Mouse (Mus musculus) heart, embryonic 13.5 days (tissue): ENCODE results near the gene Ccdc47. TPM values are rescaled to one million over a fixed set of nuclear protein-coding genes. Genes with fewer than 3 reads are reported as not detected.

Experiments
- ATAC-seq: fragments of 200-750 bp; cut with Nextera tagmentation; 2 replicates; pipeline ENCODE4 v1.8.0; 2017; ENCODE audit warnings: moderate TSS enrichment; ENCODE audit not compliant: insufficient number of reproducible peaks, low FRiP score, low TSS enrichment; ENCODE audit errors: extremely low read depth
- H3K27ac ChIP-seq: fragments of 300-500 bp; sonication (generic); replicated peaks from 2 replicates; pipeline ENCODE4 v1.5.1; 2015; ENCODE audit warnings: moderate library complexity, mild to moderate bottlenecking, inconsistent platforms
- H3K27me3 ChIP-seq: fragments of 300-500 bp; sonication (generic); replicated peaks from 2 replicates; pipeline ENCODE4 v1.6.1; 2015; ENCODE audit warnings: mild to moderate bottlenecking, inconsistent platforms
- H3K36me3 ChIP-seq: fragments of 300-500 bp; sonication (generic); 2 replicates; pipeline ENCODE4 v1.6.1; 2015; ENCODE audit warnings: mild to moderate bottlenecking, inconsistent platforms
- H3K4me1 ChIP-seq: fragments of 300-500 bp; sonication (generic); 2 replicates; pipeline ENCODE4 v1.6.1; 2015; ENCODE audit warnings: inconsistent platforms
- H3K4me2 ChIP-seq: fragments of 300-500 bp; sonication (generic); 2 replicates; pipeline ENCODE4 v1.6.1; 2015; ENCODE audit warnings: inconsistent platforms, mild to moderate bottlenecking, moderate library complexity
- H3K4me3 ChIP-seq: fragments of 300-500 bp; sonication (generic); 2 replicates; pipeline ENCODE4 v1.5.1; 2015; ENCODE audit warnings: moderate library complexity, mild to moderate bottlenecking, inconsistent platforms
- H3K9ac ChIP-seq: fragments of 300-500 bp; sonication (generic); 2 replicates; pipeline ENCODE4 v1.6.1; 2015; ENCODE audit warnings: inconsistent platforms, mild to moderate bottlenecking, moderate library complexity
- H3K9me3 ChIP-seq: fragments of 300-500 bp; sonication (generic); 2 replicates; pipeline ENCODE4 v1.6.1; 2016; ENCODE audit warnings: inconsistent platforms
- WGBS: fragments of 180-500 bp; shearing (Covaris S2); methylation state at CpG from one replicate; pipeline ENCODE4 v1.1.7; 2015; ENCODE audit warnings: mixed read lengths; 5-methylcytosine and 5-hydroxymethylcytosine counted together
- polyA plus RNA-seq: library from polyadenylated mRNA; unstranded; fragments of >200 nt; fragmentation: Nextera tagmentation; extraction: Ambion mirVana; gene quantifications from 2 replicates; pipeline ENCODE4 v1.2.1, GENCODE M21; 2015

The Ccdc47 gene
- polyA plus RNA-seq, 1 experiment from 2014 or later: 79.6 TPM

DNA sequence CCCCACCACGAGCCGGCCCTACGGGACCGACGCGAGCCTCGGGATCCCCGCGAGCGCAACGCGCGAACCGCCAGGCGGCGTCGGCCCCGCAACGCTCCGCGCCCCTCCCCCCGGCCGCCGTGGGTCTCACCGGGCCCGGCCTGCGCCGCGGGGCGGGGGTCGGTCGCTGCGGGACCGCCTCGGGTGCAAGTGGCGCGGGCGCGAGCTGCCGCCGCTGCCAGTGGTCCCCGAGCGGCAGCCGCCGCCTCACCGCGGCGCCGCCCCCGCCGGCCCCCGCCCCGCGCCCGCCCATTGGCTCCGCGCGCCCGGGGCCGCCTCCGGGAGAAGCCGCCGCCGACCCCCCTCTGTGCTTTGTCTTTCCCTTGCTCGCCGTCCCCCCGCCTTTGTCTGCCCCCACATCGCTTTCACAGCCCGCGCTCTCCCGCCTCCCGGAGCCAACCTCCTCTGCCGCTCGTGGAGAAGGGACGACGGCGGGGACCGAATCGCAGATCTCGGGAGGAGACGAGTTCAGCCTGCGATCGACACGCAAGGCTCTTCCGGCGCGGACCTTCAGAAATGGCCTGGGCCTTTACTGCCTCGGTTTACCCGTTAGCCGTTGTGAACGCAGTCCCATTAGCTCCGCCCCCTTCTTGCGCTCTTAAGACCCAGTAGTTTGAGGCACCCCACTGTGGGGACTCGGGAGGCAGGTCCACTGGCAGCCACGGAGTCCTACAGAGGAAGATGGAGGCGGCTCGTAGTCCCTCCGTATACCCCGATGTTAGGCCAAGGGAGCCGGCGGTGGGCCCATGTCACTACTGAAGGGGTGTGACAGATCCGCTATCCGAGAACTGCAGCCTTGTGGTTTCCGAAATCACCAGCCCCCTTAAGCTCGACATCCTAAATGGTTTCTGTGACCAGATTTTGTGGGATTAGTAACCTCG is 56.0 kb downstream of the Ccdc47 start:
- Histone ChIP-seq H3K36me3 (peaks cover 57% of the 10 kb centered on the region), H3K4me3 (peak overlapping the region; percentile 87), H3K9me3 (no peaks in the 10 kb centered on the region), H3K4me2 (peak overlapping the region; percentile 93), H3K9ac (peak overlapping the region; percentile 96), H3K27ac (peak overlapping the region; percentile 92), H3K4me1 (peaks cover 33% of the 10 kb centered on the region), H3K27me3 (no peaks in the 10 kb centered on the region)
- peak; percentile 9; the same call in 1 of the 2 replicates for ATAC-seq
- under 1% methylated on average over 75 of the region's 106 CpGs for WGBS

GRCm38 (mm10) chr11:106159216-106159920 is 56.8 kb downstream of the Ccdc47 start:
- WGBS: 1% methylated on average over 25 of the region's 25 CpGs

GRCm38 (mm10) chr11:106158930-106159215 is 57.3 kb downstream of the Ccdc47 start:
- Histone ChIP-seq H3K9me3 (no peaks in the 10 kb centered on the region), H3K4me2 (peak overlapping the region; percentile 93), H3K27ac (peak overlapping the region; percentile 92), H3K36me3 (peaks cover 58% of the 10 kb centered on the region), H3K27me3 (no peaks in the 10 kb centered on the region), H3K9ac (peak overlapping the region; percentile 96), H3K4me3 (peak overlapping the region; percentile 87), H3K4me1 (peaks cover 33% of the 10 kb centered on the region)
- 34% methylated on average over 9 of the region's 9 CpGs for WGBS
- ATAC-seq: no peak

More at GRCm38 (mm10) chr11:106159216-106159920, 56.8 kb downstream of the Ccdc47 start:
- H3K27ac ChIP-seq: peak overlapping the region; percentile 92
- H3K27me3 ChIP-seq: no peaks in the 10 kb centered on the region
- peaks cover 33% of the 10 kb centered on the region for H3K4me1 ChIP-seq
- peak overlapping the region; percentile 87 for H3K4me3 ChIP-seq
- H3K36me3 ChIP-seq: peaks cover 58% of the 10 kb centered on the region
- H3K4me2 ChIP-seq: peak overlapping the region; percentile 93
- ATAC-seq: peak; percentile 10; the same call in 1 of the 2 replicates
- peak overlapping the region; percentile 96 for H3K9ac ChIP-seq
- H3K9me3 ChIP-seq: no peaks in the 10 kb centered on the region

- Histone ChIP-seq H3K36me3 (peaks cover 58% of the 10 kb centered on the region), H3K4me2 (peak overlapping the region; percentile 93), H3K9ac (peak overlapping the region; percentile 96), H3K27ac (peak overlapping the region; percentile 92), H3K4me3 (peak overlapping the region; percentile 87), H3K9me3 (no peaks in the 10 kb centered on the region), H3K27me3 (no peaks in the 10 kb centered on the region), H3K4me1 (peaks cover 33% of the 10 kb centered on the region)
- 56% methylated on average over 14 of the region's 14 CpGs for WGBS
- no peak for ATAC-seq
Observed at GRCm38 (mm10) chr11:106158081-106158929, 57.8 kb downstream of the Ccdc47 start.

GRCm38 (mm10) chr11:106157154-106157553 is 59.0 kb downstream of the Ccdc47 start:
- Histone ChIP-seq H3K27me3 (no peaks in the 10 kb centered on the region), H3K27ac (no peak overlapping the region), H3K4me3 (no peak overlapping the region), H3K4me1 (peaks cover 33% of the 10 kb centered on the region), H3K36me3 (peaks cover 59% of the 10 kb centered on the region), H3K9me3 (no peaks in the 10 kb centered on the region), H3K9ac (no peak overlapping the region), H3K4me2 (no peak overlapping the region)
- 79% methylated on average over 7 of the region's 7 CpGs for WGBS
- no peak for ATAC-seq

DNA sequence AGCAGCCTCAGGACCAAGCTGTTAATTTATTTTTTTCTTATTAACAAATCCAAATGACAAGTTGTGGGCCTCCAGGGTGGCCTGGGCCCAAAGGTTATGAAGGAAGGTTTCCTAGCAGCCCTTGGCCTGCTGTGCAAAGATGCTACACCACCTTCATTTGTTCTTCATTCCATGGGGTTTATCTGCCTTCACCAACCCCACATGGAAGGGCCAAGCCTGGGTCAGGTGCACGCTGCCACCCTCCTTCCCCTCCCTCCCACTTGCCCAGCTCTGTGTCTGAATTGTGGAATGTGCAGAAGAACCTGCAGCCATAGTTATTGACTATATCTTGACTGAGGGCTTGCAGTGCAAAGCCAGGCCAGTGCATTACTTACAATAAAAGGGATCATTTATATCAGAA is 59.9 kb downstream of the Ccdc47 start:
- Histone ChIP-seq H3K4me1 (peaks cover 31% of the 10 kb centered on the region), H3K9ac (no peak overlapping the region), H3K36me3 (peaks cover 68% of the 10 kb centered on the region), H3K9me3 (no peaks in the 10 kb centered on the region), H3K4me2 (no peak overlapping the region), H3K4me3 (no peak overlapping the region), H3K27me3 (no peaks in the 10 kb centered on the region), H3K27ac (no peak overlapping the region)
- no peak for ATAC-seq
- WGBS: 71% methylated on average over 1 of the region's 1 CpGs

- peaks cover 26% of the 10 kb centered on the region for H3K4me1 ChIP-seq
- WGBS: 57% methylated on average over 3 of the region's 3 CpGs
Observed at GRCm38 (mm10) chr11:106155761-106156160, 60.4 kb downstream of the Ccdc47 start.

DNA sequence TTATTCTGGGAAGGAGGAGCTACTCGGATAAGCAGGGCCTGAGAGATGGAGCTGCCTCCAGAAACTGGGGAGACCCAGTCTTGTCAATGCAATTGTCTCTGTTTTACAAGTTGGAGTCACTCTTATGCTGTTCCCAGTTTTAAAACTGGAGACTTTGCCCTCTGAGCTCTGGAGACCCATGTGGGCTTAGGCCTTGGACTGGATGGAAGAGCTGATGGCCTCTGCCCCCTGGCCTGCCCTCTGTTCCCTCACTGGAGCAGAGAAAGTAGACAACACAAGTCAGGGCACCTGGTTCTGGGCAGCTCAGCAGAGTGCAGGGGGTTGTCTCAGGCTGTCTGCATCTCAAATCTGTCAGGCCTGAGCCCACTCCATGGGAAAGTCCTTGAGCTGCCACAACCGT is 61.4 kb downstream of the Ccdc47 start:
- ATAC-seq: no peak
- Histone ChIP-seq H3K4me1 (peaks cover 23% of the 10 kb centered on the region), H3K4me2 (no peak overlapping the region), H3K9me3 (no peaks in the 10 kb centered on the region), H3K36me3 (peaks cover 83% of the 10 kb centered on the region), H3K9ac (no peak overlapping the region), H3K4me3 (no peak overlapping the region), H3K27me3 (no peaks in the 10 kb centered on the region), H3K27ac (no peak overlapping the region)
- 55% methylated on average over 2 of the region's 2 CpGs for WGBS

More at GRCm38 (mm10) chr11:106155761-106156160, 60.4 kb downstream of the Ccdc47 start:
- Histone ChIP-seq H3K9ac (no peak overlapping the region), H3K4me2 (no peak overlapping the region), H3K9me3 (no peaks in the 10 kb centered on the region), H3K27ac (no peak overlapping the region), H3K4me3 (no peak overlapping the region), H3K27me3 (no peaks in the 10 kb centered on the region), H3K36me3 (peaks cover 73% of the 10 kb centered on the region)
- ATAC-seq: no peak

DNA sequence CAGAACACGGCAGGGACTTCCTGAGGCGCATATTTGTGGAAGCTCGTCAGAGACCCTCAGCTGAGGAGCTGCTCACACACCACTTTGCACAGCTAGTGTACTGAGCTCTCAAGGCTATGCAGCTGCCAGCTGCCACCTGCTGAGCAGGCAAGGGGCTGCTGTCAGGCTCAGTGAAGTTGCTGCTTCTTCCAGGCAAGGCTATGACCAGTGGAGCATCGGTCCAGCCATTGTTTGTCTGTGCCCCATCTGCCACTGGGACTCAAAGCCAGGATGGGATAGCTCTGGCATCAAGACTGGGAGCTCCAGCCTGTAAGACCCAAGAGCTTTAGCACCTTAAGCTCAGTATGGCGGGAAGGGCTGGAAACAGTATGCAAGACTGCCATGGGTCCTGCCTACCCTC is 62.1 kb downstream of the Ccdc47 start:
- 75% methylated on average over 5 of the region's 5 CpGs for WGBS
- no peaks in the 10 kb centered on the region for H3K9me3 ChIP-seq

GRCm38 (mm10) chr11:106152132-106152531 is 64.0 kb downstream of the Ccdc47 start:
- no peak overlapping the region for H3K9ac ChIP-seq
- H3K4me3 ChIP-seq: no peak overlapping the region
- H3K27ac ChIP-seq: no peak overlapping the region
- no peak for ATAC-seq
- 68% methylated on average over 8 of the region's 8 CpGs for WGBS
- H3K9me3 ChIP-seq: no peaks in the 10 kb centered on the region
- no peaks in the 10 kb centered on the region for H3K27me3 ChIP-seq
- peaks cover 3% of the 10 kb centered on the region; the same call in 1 of the 2 replicates for H3K4me1 ChIP-seq
- H3K4me2 ChIP-seq: no peak overlapping the region
- H3K36me3 ChIP-seq: peaks cover 99% of the 10 kb centered on the region

More for the DNA sequence above, 62.1 kb downstream of the Ccdc47 start:
- H3K9ac ChIP-seq: no peak overlapping the region
- no peak overlapping the region for H3K27ac ChIP-seq
- ATAC-seq: no peak
- peaks cover 90% of the 10 kb centered on the region for H3K36me3 ChIP-seq
- H3K4me1 ChIP-seq: peaks cover 18% of the 10 kb centered on the region
- H3K4me2 ChIP-seq: no peak overlapping the region
- H3K27me3 ChIP-seq: no peaks in the 10 kb centered on the region
- no peak overlapping the region for H3K4me3 ChIP-seq

DNA sequence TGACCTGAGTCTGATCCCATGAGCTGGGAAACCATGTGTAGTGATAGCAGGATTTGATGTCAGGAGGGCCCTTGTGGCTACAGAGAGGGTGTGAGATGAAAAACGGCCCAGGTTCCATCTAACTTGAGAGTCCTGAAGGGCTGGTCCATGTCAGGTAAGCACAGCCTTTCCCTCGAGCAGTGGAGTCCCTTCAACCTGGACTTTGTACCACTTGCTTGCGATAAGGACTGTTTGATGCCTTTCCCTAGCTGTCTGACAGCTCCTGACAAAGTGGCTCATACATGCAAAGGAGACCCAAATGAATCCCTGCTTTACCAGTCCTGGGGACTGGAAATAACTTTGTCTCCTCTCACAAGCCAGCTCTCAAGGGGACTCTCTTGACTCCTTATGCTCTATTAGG is 64.9 kb downstream of the Ccdc47 start:
- ATAC-seq: no peak
- Histone ChIP-seq H3K4me1 (no peaks in the 10 kb centered on the region), H3K27ac (no peak overlapping the region), H3K4me3 (no peak overlapping the region), H3K27me3 (no peaks in the 10 kb centered on the region), H3K36me3 (peaks cover 98% of the 10 kb centered on the region), H3K4me2 (no peak overlapping the region), H3K9ac (no peak overlapping the region), H3K9me3 (no peaks in the 10 kb centered on the region)
- WGBS: 78% methylated on average over 3 of the region's 3 CpGs
